Mouse (Mus musculus) effector memory CD4-positive, alpha-beta T cell, adult 5 months (primary cell): Measurements from ENCODE around the gene Pax1. TPM values are rescaled to one million over a fixed set of nuclear protein-coding genes. Genes with fewer than 3 reads are reported as not detected.

Experiments used
- polyA plus RNA-seq: library from polyadenylated mRNA; unstranded; fragments of 100-300 nt; shearing (Covaris generic); gene quantifications from one replicate; pipeline ENCODE4 v1.2.1, GENCODE M21; 2017

Gene Pax1
- not detected for polyA plus RNA-seq

GRCm38 (mm10) chr2:147361581-147361980, at the start of gene Pax1:
Gene Pax1 (plus strand): TSS chr2:147361925.

Other genes with a start within 250 kb of the Pax1 start
- not detected for gene Nkx2-2, start 167.7 kb upstream of the Pax1 start, polyA plus RNA-seq